Mouse (Mus musculus) midbrain, postnatal 0 days (tissue): ENCODE data around the gene Adamts16. TPM values are rescaled to one million over a fixed set of nuclear protein-coding genes. Genes with fewer than 3 reads are reported as not detected.
A peak's percentile ranks its signal among the peaks of the same experiment; 100 is the strongest.

Source experiments
- ATAC-seq: fragments of 200-750 bp; cut with Nextera tagmentation; 2 replicates; pipeline ENCODE4 v1.8.0; 2017; ENCODE audit warnings: moderate number of reproducible peaks, mild to moderate bottlenecking, moderate TSS enrichment, moderate library complexity; ENCODE audit not compliant: low FRiP score
- DNase-seq: peaks from one replicate; pipeline ENCODE4 v3.0.0-alpha.2; 2015; ENCODE audit warnings: low spot score
- H3K27ac ChIP-seq: fragments of 300-500 bp; sonication (generic); 2 replicates; pipeline ENCODE4 v1.5.1; 2014; ENCODE audit warnings: low read depth, mild to moderate bottlenecking, low read length, mixed read lengths
- H3K27me3 ChIP-seq: fragments of 300-500 bp; sonication (generic); 2 replicates; pipeline ENCODE4 v1.6.1; 2014; ENCODE audit warnings: low read length, control low read depth, mixed read lengths; ENCODE audit not compliant: insufficient read depth
- H3K36me3 ChIP-seq: fragments of 300-500 bp; sonication (generic); 2 replicates; pipeline ENCODE4 v1.6.1; 2014; ENCODE audit warnings: low read length, control low read depth, mixed read lengths; ENCODE audit not compliant: insufficient read depth
- H3K4me1 ChIP-seq: fragments of 300-500 bp; sonication (generic); 2 replicates; pipeline ENCODE4 v1.6.1; 2014; ENCODE audit warnings: mild to moderate bottlenecking, control low read depth, antibody characterized with exemption, low read length, mixed read lengths; ENCODE audit not compliant: insufficient read depth
- H3K4me2 ChIP-seq: fragments of 300-500 bp; sonication (generic); 2 replicates; pipeline ENCODE4 v1.6.1; 2014; ENCODE audit warnings: low read depth, mild to moderate bottlenecking, low read length, mixed read lengths; ENCODE audit not compliant: poor library complexity, severe bottlenecking
- H3K4me3 ChIP-seq: fragments of 300-500 bp; sonication (generic); 2 replicates; pipeline ENCODE4 v1.5.1; 2014; ENCODE audit warnings: low read depth, mild to moderate bottlenecking, low read length, moderate library complexity
- H3K9ac ChIP-seq: fragments of 300-500 bp; sonication (generic); replicated peaks from 2 replicates; pipeline ENCODE4 v1.6.1; 2014; ENCODE audit warnings: mild to moderate bottlenecking, low read length, moderate library complexity, mixed read lengths; ENCODE audit not compliant: poor library complexity, severe bottlenecking
- H3K9me3 ChIP-seq: fragments of 300-500 bp; sonication (generic); 2 replicates; pipeline ENCODE4 v1.6.1; 2016; ENCODE audit warnings: low read length, control low read depth
- CTCF ChIP-seq: IDR thresholded peaks from 2 replicates; pipeline ENCODE4 v1.5.1; 2016; ENCODE audit warnings: antibody characterized with exemption, mild to moderate bottlenecking
- WGBS: fragments of 180-500 bp; shearing (Covaris S2); extraction: QIAGEN DNeasy Blood & Tissue Kit; methylation state at CpG from one replicate; pipeline ENCODE4 v1.1.7; 2014; 5-methylcytosine and 5-hydroxymethylcytosine counted together
- polyA plus RNA-seq: library from polyadenylated mRNA; unstranded; fragments of >200 nt; fragmentation: Nextera tagmentation; extraction: Ambion mirVana; gene quantifications from 2 replicates; pipeline ENCODE4 v1.2.1, GENCODE M21; 2015
- total RNA-seq: library from RNA; depleted of rRNA; stranded (reverse); fragments of >200 nt; gene quantifications from 2 replicates; pipeline ENCODE4 v1.2.3, GENCODE M21; 2014

The Adamts16 gene
- total and polyA plus RNA-seq, 2 experiments from 2014 or later: 2.2 to 4.8 TPM

- no peak for TF ChIP-seq CTCF
- WGBS: 71% methylated on average over 5 of the region's 5 CpGs
Measured at GRCm38 (mm10) chr13:70865867-70866266, 24.3 kb upstream of the Adamts16 start.

GRCm38 (mm10) chr13:70862162-70862908, 20.7 kb upstream of the Adamts16 start:
- WGBS: 42% methylated on average over 6 of the region's 8 CpGs
- DNase-seq (peak; percentile 59), ATAC-seq (no peak; the same call in 1 of the 2 replicates)
- Histone ChIP-seq H3K4me1 (no peaks in the 10 kb centered on the region), H3K9me3 (no peaks in the 10 kb centered on the region), H3K27me3 (no peaks in the 10 kb centered on the region), H3K27ac (no peak overlapping the region), H3K36me3 (no peaks in the 10 kb centered on the region), H3K4me2 (no peak overlapping the region), H3K9ac (no peak overlapping the region), H3K4me3 (no peak overlapping the region)
- no peak for TF ChIP-seq CTCF

More at GRCm38 (mm10) chr13:70865867-70866266, 24.3 kb upstream of the Adamts16 start:
- H3K27ac ChIP-seq: no peak overlapping the region
- no peaks in the 10 kb centered on the region for H3K27me3 ChIP-seq
- H3K9me3 ChIP-seq: no peaks in the 10 kb centered on the region
- ATAC-seq (no peak), DNase-seq (peak; percentile 9)
- H3K36me3 ChIP-seq: no peaks in the 10 kb centered on the region
- H3K9ac ChIP-seq: no peak overlapping the region
- no peak overlapping the region for H3K4me3 ChIP-seq
- no peaks in the 10 kb centered on the region for H3K4me1 ChIP-seq
- no peak overlapping the region for H3K4me2 ChIP-seq

GRCm38 (mm10) chr13:70853601-70854000, 12.0 kb upstream of the Adamts16 start:
- no peak overlapping the region for H3K4me3 ChIP-seq
- H3K36me3 ChIP-seq: no peaks in the 10 kb centered on the region
- no peak overlapping the region for H3K4me2 ChIP-seq
- H3K27ac ChIP-seq: no peak overlapping the region
- DNase-seq (no peak), ATAC-seq (no peak)
- no peaks in the 10 kb centered on the region for H3K27me3 ChIP-seq
- no peaks in the 10 kb centered on the region for H3K9me3 ChIP-seq
- H3K4me1 ChIP-seq: no peaks in the 10 kb centered on the region
- no peak for TF ChIP-seq CTCF
- no peak overlapping the region for H3K9ac ChIP-seq

- TF ChIP-seq CTCF: no peak
- DNase-seq (no peak), ATAC-seq (no peak)
- WGBS: 67% methylated on average over 2 of the region's 2 CpGs
- no peaks in the 10 kb centered on the region for H3K9me3 ChIP-seq
- no peak overlapping the region for H3K4me3 ChIP-seq
- H3K4me2 ChIP-seq: no peak overlapping the region
- no peaks in the 10 kb centered on the region for H3K27me3 ChIP-seq
- H3K36me3 ChIP-seq: no peaks in the 10 kb centered on the region
- H3K27ac ChIP-seq: no peak overlapping the region
- no peak overlapping the region for H3K9ac ChIP-seq
- no peaks in the 10 kb centered on the region for H3K4me1 ChIP-seq
Measured at GRCm38 (mm10) chr13:70846933-70847332, 5.3 kb upstream of the Adamts16 start.

DNA sequence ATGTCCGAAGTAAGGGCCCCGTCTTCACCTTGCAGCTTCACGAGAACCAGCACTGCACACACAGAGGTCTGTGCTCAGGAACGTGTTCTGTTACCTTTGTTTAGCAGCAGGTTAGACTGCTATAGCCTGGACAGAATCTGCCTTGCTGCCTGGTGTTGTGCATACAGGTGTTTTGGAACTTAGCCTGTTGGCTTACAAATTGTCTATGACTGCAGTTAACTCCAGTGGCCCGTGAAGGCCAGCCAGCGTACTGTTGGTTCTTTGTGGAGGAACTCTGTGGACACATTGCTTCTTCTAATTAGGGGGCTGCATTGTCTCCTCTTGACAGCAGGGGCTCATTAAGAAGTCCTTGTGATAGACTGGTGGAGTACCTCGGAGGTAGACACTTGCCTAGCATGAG, 3.9 kb upstream of the Adamts16 start:
- no peaks in the 10 kb centered on the region for H3K36me3 ChIP-seq
- H3K9ac ChIP-seq: no peak overlapping the region
- no peaks in the 10 kb centered on the region for H3K9me3 ChIP-seq
- no peaks in the 10 kb centered on the region for H3K27me3 ChIP-seq
- WGBS: 82% methylated on average over 7 of the region's 7 CpGs
- ATAC-seq: no peak
- DNase-seq: no peak
- TF ChIP-seq CTCF: no peak
- no peak overlapping the region for H3K27ac ChIP-seq
- no peak overlapping the region for H3K4me3 ChIP-seq
- H3K4me1 ChIP-seq: no peaks in the 10 kb centered on the region
- no peak overlapping the region for H3K4me2 ChIP-seq

DNA sequence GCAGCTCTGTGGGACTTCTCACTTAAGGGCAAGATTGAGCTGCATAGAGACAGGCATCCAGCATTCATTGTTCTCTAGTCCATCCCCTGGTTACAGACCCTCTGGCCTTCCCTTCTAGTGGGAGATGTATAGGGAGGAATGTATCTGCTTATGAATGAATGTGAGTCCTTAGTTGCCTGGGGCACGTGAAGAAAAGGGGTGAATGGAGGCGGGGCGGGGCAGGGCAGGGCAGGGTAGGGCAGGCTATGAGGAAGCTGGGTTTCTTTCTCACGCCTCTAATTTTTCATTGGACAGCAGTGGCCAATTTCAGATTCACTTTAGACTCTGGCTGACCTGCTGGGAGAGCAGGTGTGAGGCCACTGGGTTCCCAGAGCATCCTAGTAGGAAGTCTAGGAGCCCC, 515 bp upstream of the Adamts16 start:
- H3K9ac ChIP-seq: 0 out of 2 replicates have a peak overlapping the region, but pooled peaks have one; percentile 68
- TF ChIP-seq CTCF: no peak
- no peaks in the 10 kb centered on the region for H3K36me3 ChIP-seq
- H3K9me3 ChIP-seq: no peaks in the 10 kb centered on the region
- H3K4me3 ChIP-seq: peak overlapping the region; percentile 58
- H3K4me1 ChIP-seq: no peaks in the 10 kb centered on the region
- H3K27ac ChIP-seq: no peak overlapping the region
- H3K27me3 ChIP-seq: no peaks in the 10 kb centered on the region
- peak overlapping the region; percentile 89 for H3K4me2 ChIP-seq
- DNase-seq (no peak), ATAC-seq (0 out of 2 replicates have a peak, but pooled peaks have one; percentile 7)
- 42% methylated on average over 4 of the region's 4 CpGs for WGBS
